Mouse (Mus musculus) C2C12 (cell line): Measurements from ENCODE around the gene Tbc1d1.

Experiments
- CEBPB ChIP-seq: IDR thresholded peaks from one replicate; pipeline ENCODE4 v1.6.1; 2011; ENCODE audit warnings: low read depth, mild to moderate bottlenecking, control low read depth, moderate library complexity
- CTCF ChIP-seq: IDR thresholded peaks from one replicate; pipeline ENCODE4 v1.5.1; 2011; ENCODE audit not compliant: control insufficient read depth, insufficient read depth, insufficient read length
- FOSL1 ChIP-seq: IDR thresholded peaks from one replicate; pipeline ENCODE4 v1.8.0; 2011; ENCODE audit warnings: mild to moderate bottlenecking, low read length; ENCODE audit not compliant: poor library complexity, insufficient read depth, severe bottlenecking
- MAX ChIP-seq: IDR thresholded peaks from one replicate; pipeline ENCODE4 v1.6.1; 2011; ENCODE audit warnings: mild to moderate bottlenecking, control low read depth
- MYOD1 ChIP-seq: IDR thresholded peaks from one replicate; pipeline ENCODE4 v1.6.1; 2011; ENCODE audit warnings: low read depth; ENCODE audit not compliant: control insufficient read depth, insufficient read length
- MYOG ChIP-seq: IDR thresholded peaks from one replicate; pipeline ENCODE4 v1.6.1; 2011; ENCODE audit not compliant: control insufficient read depth, insufficient read length; ENCODE audit errors: extremely low read depth

DNA sequence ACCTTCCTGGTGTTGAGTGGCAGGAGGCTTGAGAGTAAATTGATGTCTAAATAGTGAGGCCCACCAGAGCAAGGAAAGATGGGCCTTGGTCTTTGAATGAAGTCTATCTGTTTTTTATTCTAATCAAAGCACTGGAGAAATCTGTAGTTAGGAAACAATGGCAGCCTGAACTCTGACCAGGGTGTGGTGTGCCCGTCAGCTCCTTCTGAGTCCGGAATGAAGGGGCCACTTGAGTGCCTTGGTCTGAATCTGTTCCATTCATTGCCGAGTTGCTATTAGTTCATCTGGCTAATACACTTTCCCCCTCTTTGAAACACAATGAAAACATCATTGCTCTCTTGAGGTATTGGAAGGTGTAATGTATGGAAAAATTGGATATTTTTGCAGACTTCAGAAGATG is 98.2 kb downstream of the Tbc1d1 start:
- no peak for TF ChIP-seq CTCF
- no peak for TF ChIP-seq CEBPB
- no peak for TF ChIP-seq MAX
- TF ChIP-seq MYOG: no peak
- no peak for TF ChIP-seq FOSL1
- TF ChIP-seq MYOD1: no peak
